Mouse (Mus musculus) heart, postnatal 4 days (tissue): ENCODE results near the gene Sema3d. TPM values are rescaled to one million over a fixed set of nuclear protein-coding genes. Genes with fewer than 3 reads are reported as not detected.

ENCODE experiments used
- DNase-seq: peaks from one replicate; pipeline ENCODE4 v3.0.0; 2021
- total RNA-seq, 2 experiments: library from RNA; stranded (reverse); gene quantifications; 2 replicates each; pipeline ENCODE4 v1.2.3; 2021

Sema3d gene
- total RNA-seq, 2 experiments from 2014 or later, result 15.6 to 17.3 TPM

GRCm38 (mm10) chr5:12637763-12638468, 254.7 kb downstream of the Sema3d start:
- no peak for DNase-seq
